Mouse (Mus musculus) lung, adult 10 weeks (tissue): ENCODE results near the gene Slc12a9. TPM values are rescaled to one million over a fixed set of nuclear protein-coding genes. Genes with fewer than 3 reads are reported as not detected.

Experiments
- polyA plus RNA-seq: library from polyadenylated mRNA; stranded (reverse); fragments of 350-450 nt; fragmentation: Illumina TruSeq; extraction: RNeasy Lipid Tissue Mini Kit (QIAGEN cat#74804); gene quantifications from one replicate; pipeline ENCODE4 v1.2.3, GENCODE M21; 2014; ENCODE audit warnings: low read depth, low replicate concordance; ENCODE audit not compliant: insufficient read depth

Gene Slc12a9
- polyA plus RNA-seq = 6.6 TPM

GRCm38 (mm10) chr5:137333512-137334174 lies at the start of gene Slc12a9:
Slc12a9 (minus strand) TSS chr5:137333597.

GRCm38 (mm10) chr5:137349384-137350204 lies 16.2 kb upstream of the Slc12a9 start, which contains the start of gene Ephb4:
Ephb4 (plus strand) TSS chr5:137350109.

GRCm38 (mm10) chr5:137314193-137315083 lies 19.0 kb downstream of the Slc12a9 start, which contains the start of gene Trip6:
Trip6 (minus strand) TSS chr5:137314404.

GRCm38 (mm10) chr5:137307071-137307912 lies 26.1 kb downstream of the Slc12a9 start, which contains the start of gene Srrt:
Srrt (minus strand) TSS chr5:137307674.

GRCm38 (mm10) chr5:137293839-137294743 lies 39.3 kb downstream of the Slc12a9 start, which contains the start of gene Ufsp1:
Ufsp1 (plus strand) TSS chr5:137294629.

GRCm38 (mm10) chr5:137287032-137287952 lies 46.1 kb downstream of the Slc12a9 start, which contains the start of gene Ache:
Ache (plus strand) TSS chr5:137287519.

Other genes starting within 250 kb of the Slc12a9 start
- gene Trim56, start 217.4 kb downstream of the Slc12a9 start, polyA plus RNA-seq = 10.5 TPM
- gene Muc3, start 184.3 kb downstream of the Slc12a9 start, polyA plus RNA-seq = not detected
- gene Muc3a, start 121.2 kb downstream of the Slc12a9 start, polyA plus RNA-seq = 0.12 TPM
- 0.51 TPM for gene Ache, start 46.1 kb downstream of the Slc12a9 start, polyA plus RNA-seq
- 5.1 TPM for gene Ufsp1, start 39.0 kb downstream of the Slc12a9 start, polyA plus RNA-seq
- gene Srrt, start 25.9 kb downstream of the Slc12a9 start, polyA plus RNA-seq = 63.0 TPM
- gene Trip6, start 19.2 kb downstream of the Slc12a9 start, polyA plus RNA-seq = 20.4 TPM
- 37.0 TPM for gene Ephb4, start 16.5 kb upstream of the Slc12a9 start, polyA plus RNA-seq
- 0.04 TPM for gene Zan, start 143.5 kb upstream of the Slc12a9 start, polyA plus RNA-seq
- gene Pop7, start 168.9 kb upstream of the Slc12a9 start, polyA plus RNA-seq = 19.3 TPM
- gene Gigyf1, start 185.0 kb upstream of the Slc12a9 start, polyA plus RNA-seq = 8.9 TPM
- not detected for gene Epo, start 199.6 kb upstream of the Slc12a9 start, polyA plus RNA-seq
- gene Gnb2, start 199.9 kb upstream of the Slc12a9 start, polyA plus RNA-seq = 420 TPM
- gene Actl6b, start 219.9 kb upstream of the Slc12a9 start, polyA plus RNA-seq = not detected
- not detected for gene Tfr2, start 236.2 kb upstream of the Slc12a9 start, polyA plus RNA-seq